ENCODE assay signal across 26 mouse cellular contexts in genomic region chr15:99111139-99111538, GRCm38 (mm10). TPM values are rescaled to one million over a fixed set of nuclear protein-coding genes. Genes with fewer than 3 reads are reported as not detected.
"Had no signal": no experiment of that assay in that cellular context is flagged by ENCODE, and none has a peak within 500 bp of the region (broad histone marks: within the 10 kb centered on the region; RNA-seq: fewer than 3 reads in every experiment).

No protein-coding gene starts in this region.

- DNase-seq: kidney, postnatal 25 days; layer of hippocampus, adult 9-11 months; liver; lung, adult 2 months; lung, postnatal 14 days; lung, postnatal 4 days; midbrain, embryonic 14.5 days; thymus, adult 2 months; thymus, postnatal 25 days had no signal

- H3K9ac ChIP-seq: limb, embryonic 13.5 days; liver, embryonic 12.5 days; liver, embryonic 15.5 days had no signal

- H3K4me2 ChIP-seq: limb, embryonic 13.5 days; liver, embryonic 12.5 days; liver, embryonic 15.5 days; midbrain, embryonic 11.5 days had no signal

- H3K4me1 ChIP-seq: limb, embryonic 13.5 days had no signal

- ATAC-seq: liver, embryonic 12.5 days had no signal

- H3K36me3 ChIP-seq: limb, embryonic 10.5 days; limb, embryonic 13.5 days had no signal

- H3K4me3 ChIP-seq: layer of hippocampus, adult 2 months; limb, embryonic 10.5 days; limb, embryonic 13.5 days; liver, embryonic 12.5 days; liver, embryonic 15.5 days had no signal

- H3K27ac ChIP-seq: kidney, postnatal 0 days; layer of hippocampus, adult 2 months; limb, embryonic 10.5 days; limb, embryonic 13.5 days; liver, embryonic 12.5 days; liver, embryonic 15.5 days; stomach, postnatal 0 days had no signal

- H3K27me3 ChIP-seq: limb, embryonic 13.5 days; liver, embryonic 15.5 days had no signal

- H3K9me3 ChIP-seq: limb, embryonic 10.5 days; limb, embryonic 13.5 days; liver, embryonic 12.5 days; liver, embryonic 15.5 days had no signal

RNA-seq across cellular contexts. Expression of gene Dnajc22, which starts 18.2 kb away (rescaled TPM):
- total RNA-seq: left cerebral cortex, adult 18-20 months; megakaryocyte progenitor cell, adult 5-6 weeks; megakaryocyte-erythroid progenitor cell, adult 5-6 weeks had no signal

RNA-seq across cellular contexts. Expression of gene C1ql4, which starts 23.5 kb away (rescaled TPM):
- total RNA-seq: layer of hippocampus, adult 2 months; layer of hippocampus, postnatal 25 days; left cerebral cortex, adult 18-20 months; left cerebral cortex, postnatal 25 days; megakaryocyte progenitor cell, adult 5-6 weeks; megakaryocyte-erythroid progenitor cell, adult 5-6 weeks had no signal
- polyA plus RNA-seq: large intestine, adult 2 months; limb, embryonic 13.5 days; liver, embryonic 15.5 days; lung, adult 2 months; lung, embryonic 16.5 days; small intestine, adult 2 months; spleen, adult 2 months; stomach, postnatal 0 days had no signal

RNA-seq across cellular contexts. Expression of gene Troap, which starts 36.8 kb away (rescaled TPM):
- total RNA-seq: left cerebral cortex, adult 18-20 months had no signal

RNA-seq across cellular contexts. Expression of gene Prph, which starts 56.2 kb away (rescaled TPM):
- total RNA-seq: megakaryocyte-erythroid progenitor cell, adult 5-6 weeks had no signal
- polyA plus RNA-seq: limb, embryonic 10.5 days had no signal
